Mouse (Mus musculus) heart, adult 2 months (tissue): ENCODE measurements at regions not wholly inside any gene's neighbourhood (a gene's known extent, or its start where the extent isn't known, plus 50 kb on each side); places are given as distances from the start of the nearest gene placed in this dataset.

Experiments
- CTCF ChIP-seq: fragments of 200-600 bp; IDR thresholded peaks from 2 replicates; pipeline ENCODE4 v1.8.1; 2022; ENCODE audit warnings: antibody characterized with exemption, mild to moderate bottlenecking, moderate library complexity
- EP300 ChIP-seq: fragments of 200-500 bp; IDR thresholded peaks from 2 replicates; pipeline ENCODE4 v1.6.1; 2011; ENCODE audit warnings: low read depth, low read length, control low read depth; ENCODE audit not compliant: insufficient read depth

DNA sequence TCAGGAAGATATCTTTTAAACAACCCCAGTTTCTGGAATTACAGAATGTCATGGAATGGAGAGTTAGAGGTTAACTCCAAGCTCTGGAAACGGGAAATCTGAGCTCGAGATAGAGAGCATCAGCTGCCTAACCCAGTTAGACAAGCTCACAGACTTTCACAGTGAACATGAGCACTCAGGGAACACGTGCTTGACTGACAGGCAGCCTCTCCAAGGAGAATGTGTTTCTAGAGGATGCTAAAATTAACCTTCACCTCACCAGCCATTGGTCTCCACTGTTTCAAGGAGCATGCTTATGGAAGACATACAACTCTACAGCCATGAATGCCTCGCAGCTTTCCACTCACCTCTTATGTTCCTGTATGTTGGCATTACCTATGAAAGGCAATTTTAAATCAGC, 203.0 kb downstream of the Ankrd50 start:
- TF ChIP-seq CTCF (no peak), EP300 (0 out of 2 replicates have a peak, but pooled peaks have one; percentile 32)
